Mouse (Mus musculus) ES-Bruce4 (cell line): ENCODE measurements around the gene Hspa12a. TPM values are rescaled to one million over a fixed set of nuclear protein-coding genes. Genes with fewer than 3 reads are reported as not detected.

Source experiments
- H3K27ac ChIP-seq: 2 replicates; pipeline ENCODE4 v1.5.1; 2012; ENCODE audit warnings: low read length, inconsistent platforms; ENCODE audit not compliant: insufficient read depth
- H3K27me3 ChIP-seq: 2 replicates; pipeline ENCODE4 v1.6.1; 2012; ENCODE audit warnings: mild to moderate bottlenecking, low read length, inconsistent platforms; ENCODE audit not compliant: control insufficient read depth, poor library complexity, insufficient read depth, severe bottlenecking
- H3K36me3 ChIP-seq: 2 replicates; pipeline ENCODE4 v1.6.1; 2012; ENCODE audit warnings: inconsistent platforms, mild to moderate bottlenecking, low read length, moderate library complexity; ENCODE audit not compliant: control insufficient read depth, poor library complexity, insufficient read depth, severe bottlenecking
- H3K4me1 ChIP-seq: one replicate; pipeline ENCODE4 v1.8.1; 2011; ENCODE audit warnings: low read length; ENCODE audit not compliant: control insufficient read depth, insufficient read depth
- H3K4me3 ChIP-seq: 2 replicates; pipeline ENCODE4 v1.5.1; 2011; ENCODE audit warnings: low read depth, mild to moderate bottlenecking, low read length
- H3K9ac ChIP-seq: 2 replicates; pipeline ENCODE4 v1.6.1; 2012; ENCODE audit warnings: low read depth, mild to moderate bottlenecking, inconsistent platforms; ENCODE audit not compliant: poor library complexity, severe bottlenecking
- H3K9me3 ChIP-seq: replicated peaks from 2 replicates; pipeline ENCODE4 v1.6.1; 2012; ENCODE audit warnings: mild to moderate bottlenecking, low read length, inconsistent platforms; ENCODE audit not compliant: control insufficient read depth, poor library complexity, insufficient read depth, severe bottlenecking
- CTCF ChIP-seq: IDR thresholded peaks from one replicate; pipeline ENCODE4 v1.8.1; 2011; ENCODE audit warnings: low read depth, low read length
- EP300 ChIP-seq: IDR thresholded peaks from 2 replicates; pipeline ENCODE4 v1.6.1; 2011; ENCODE audit warnings: low read depth, low read length; ENCODE audit not compliant: insufficient read depth
- POLR2A ChIP-seq: IDR thresholded peaks from one replicate; pipeline ENCODE4 v1.8.1; 2011; ENCODE audit warnings: low read length; ENCODE audit not compliant: insufficient read depth
- polyA plus RNA-seq: library from polyadenylated mRNA; stranded (reverse); fragments of >200 nt; gene quantifications from 2 replicates; pipeline ENCODE4 v1.2.4, GENCODE M21; 2011; ENCODE audit warnings: low read depth; ENCODE audit not compliant: missing spikeins, insufficient read depth, insufficient read length

Hspa12a gene
- polyA plus RNA-seq, 1 experiment, result 6.8 TPM

DNA sequence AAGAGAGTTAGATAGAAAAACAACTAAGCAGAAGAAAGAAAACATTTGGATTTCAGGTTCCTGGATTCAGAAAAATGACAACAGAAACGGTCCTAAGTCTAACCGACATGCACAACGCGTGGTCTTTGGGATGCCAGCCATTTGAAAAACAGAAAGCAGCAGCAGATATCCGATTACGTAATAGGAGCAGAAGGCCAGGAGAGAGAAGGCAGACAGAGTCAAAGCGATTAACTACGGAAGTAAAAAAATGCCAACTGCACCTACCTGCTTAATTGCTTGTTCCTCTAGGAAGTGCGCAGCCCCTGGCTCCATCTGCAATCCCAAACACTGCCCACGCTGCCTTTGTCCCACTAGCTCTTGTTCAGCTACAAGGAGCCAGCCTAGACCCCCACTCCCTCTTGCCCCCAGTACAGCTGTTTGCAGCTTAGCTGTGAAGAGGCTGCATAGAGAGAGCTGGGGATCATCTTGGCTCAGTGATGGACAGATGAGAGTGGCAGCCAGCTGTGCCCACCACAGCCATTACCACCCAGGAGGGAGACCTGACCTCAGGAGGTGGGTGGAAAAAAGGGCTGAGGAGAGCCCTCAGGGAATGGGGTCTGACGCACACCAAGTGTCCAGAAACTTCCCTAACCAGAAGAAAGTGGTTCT, 31.9 kb upstream of the Hspa12a start:
- peaks cover 2% of the 10 kb centered on the region for H3K4me1 ChIP-seq
- H3K9me3 ChIP-seq, result no peaks in the 10 kb centered on the region
- no peak overlapping the region for H3K4me3 ChIP-seq
- H3K27me3 ChIP-seq, result no peaks in the 10 kb centered on the region
- no peak overlapping the region for H3K9ac ChIP-seq
- H3K36me3 ChIP-seq, result no peaks in the 10 kb centered on the region
- no peak overlapping the region for H3K27ac ChIP-seq
- no peak for TF ChIP-seq POLR2A
- no peak for TF ChIP-seq CTCF
- TF ChIP-seq EP300, result no peak

DNA sequence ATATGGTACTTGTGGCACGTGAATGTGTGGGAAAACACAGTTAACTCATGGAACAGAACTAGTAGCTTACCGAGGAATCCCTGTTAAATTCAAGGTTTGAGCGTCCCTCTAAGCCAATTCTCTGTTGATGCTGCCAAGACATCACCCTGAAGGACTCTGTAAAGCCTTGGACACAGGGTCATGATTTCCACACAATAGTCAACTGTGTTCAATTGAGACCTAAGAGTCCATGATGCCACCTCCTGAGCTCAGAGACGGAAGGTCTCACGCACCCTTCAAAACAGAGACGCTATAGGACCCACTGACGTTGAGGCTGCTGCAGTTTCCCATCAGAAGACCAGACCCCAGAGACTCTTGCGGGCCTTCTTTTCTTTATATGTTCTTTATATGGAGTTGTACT, 30.7 kb upstream of the Hspa12a start:
- no peak overlapping the region for H3K9ac ChIP-seq
- H3K4me1 ChIP-seq, result peaks cover 2% of the 10 kb centered on the region
- no peak for TF ChIP-seq EP300
- TF ChIP-seq CTCF, result no peak
- no peak for TF ChIP-seq POLR2A
- no peaks in the 10 kb centered on the region for H3K27me3 ChIP-seq
- no peak overlapping the region for H3K4me3 ChIP-seq
- no peaks in the 10 kb centered on the region for H3K36me3 ChIP-seq
- no peak overlapping the region for H3K27ac ChIP-seq
- no peaks in the 10 kb centered on the region for H3K9me3 ChIP-seq

DNA sequence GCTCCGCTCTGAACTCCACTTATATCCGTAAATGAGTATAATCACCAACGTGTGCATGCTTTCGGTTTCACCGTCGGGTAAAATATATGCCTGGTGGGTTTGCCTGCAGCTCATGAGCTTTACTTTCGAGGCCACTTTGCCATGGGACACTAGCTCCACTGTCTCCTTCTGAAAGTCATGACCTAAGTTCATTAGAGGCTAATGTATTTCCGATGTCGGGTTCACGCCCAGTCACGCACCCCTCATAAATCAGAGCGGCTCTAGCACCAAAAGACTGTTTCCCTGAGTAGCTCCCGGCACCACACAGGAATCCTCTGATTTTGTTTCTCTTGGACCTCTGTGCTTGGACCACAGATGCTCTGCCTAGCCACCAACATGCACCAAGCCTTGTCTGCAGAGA, 27.4 kb upstream of the Hspa12a start:
- TF ChIP-seq CTCF (no peak), EP300 (no peak), POLR2A (no peak)
- Histone ChIP-seq H3K9me3 (no peaks in the 10 kb centered on the region), H3K4me3 (no peak overlapping the region), H3K27ac (no peak overlapping the region), H3K9ac (no peak overlapping the region), H3K4me1 (no peaks in the 10 kb centered on the region), H3K36me3 (no peaks in the 10 kb centered on the region), H3K27me3 (no peaks in the 10 kb centered on the region)

DNA sequence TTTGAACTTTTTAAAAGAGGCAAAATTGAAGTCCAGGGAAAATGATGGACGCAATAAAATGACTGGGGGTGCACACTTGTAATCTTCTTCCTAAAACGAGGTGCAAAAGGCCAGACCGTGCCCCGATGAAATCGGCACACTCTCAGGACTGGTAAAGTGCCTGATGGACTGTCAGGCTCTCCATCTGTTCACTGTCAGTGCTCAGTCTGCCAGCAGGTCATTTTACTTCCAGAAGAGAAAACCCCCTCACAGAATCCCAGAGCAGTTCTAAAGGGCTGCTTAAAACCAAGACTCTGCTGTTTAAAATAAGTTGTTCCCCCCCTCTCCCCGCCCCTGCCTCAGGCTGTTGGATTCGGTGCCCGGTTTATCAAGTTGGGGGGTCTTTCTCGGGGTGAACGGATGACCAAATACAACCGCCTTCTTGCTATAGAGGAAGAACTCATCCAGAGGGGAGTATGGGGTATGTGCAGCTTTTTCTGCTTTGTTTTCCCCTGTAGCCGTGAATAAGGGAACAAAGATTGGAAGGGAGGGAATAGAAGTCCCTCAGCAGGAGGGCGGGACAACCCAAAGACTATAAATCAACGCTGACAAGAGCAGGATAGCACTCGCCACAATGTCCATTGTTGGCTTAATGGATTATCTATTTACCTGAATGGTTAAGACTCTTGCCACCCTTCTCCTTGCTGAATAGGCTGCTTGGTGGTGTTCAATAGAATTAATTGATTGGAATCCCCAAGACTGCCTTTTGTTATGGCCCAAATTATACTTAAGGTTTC, 25.5 kb upstream of the Hspa12a start:
- Histone ChIP-seq H3K27me3 (no peaks in the 10 kb centered on the region), H3K27ac (no peak overlapping the region), H3K4me1 (no peaks in the 10 kb centered on the region), H3K9me3 (no peaks in the 10 kb centered on the region), H3K36me3 (no peaks in the 10 kb centered on the region), H3K4me3 (no peak overlapping the region), H3K9ac (no peak overlapping the region)
- TF ChIP-seq CTCF (no peak), EP300 (no peak), POLR2A (no peak)

DNA sequence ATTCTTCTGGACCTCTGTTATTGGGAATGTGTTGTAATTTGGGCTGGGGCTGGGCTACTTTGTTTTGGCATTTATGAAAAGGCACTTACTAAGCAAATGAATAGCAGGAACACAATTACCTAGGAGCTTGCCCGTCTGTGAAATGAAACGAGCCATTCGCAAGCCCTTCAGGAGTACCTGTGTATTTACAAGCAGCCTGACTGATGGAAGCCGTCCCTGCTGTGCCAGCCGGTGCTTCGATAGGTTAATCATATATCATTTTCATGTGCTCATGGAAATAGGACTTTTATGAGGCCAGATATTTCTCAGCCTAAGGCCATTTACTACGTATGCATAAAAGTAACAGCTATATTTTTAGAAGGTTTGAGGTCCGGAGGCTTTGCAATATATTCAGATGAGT, 19.6 kb upstream of the Hspa12a start:
- H3K4me1 ChIP-seq, result no peaks in the 10 kb centered on the region
- no peak overlapping the region for H3K27ac ChIP-seq
- no peak overlapping the region for H3K9ac ChIP-seq
- no peak for TF ChIP-seq EP300
- TF ChIP-seq CTCF, result no peak
- TF ChIP-seq POLR2A, result no peak
- H3K27me3 ChIP-seq, result no peaks in the 10 kb centered on the region
- no peaks in the 10 kb centered on the region for H3K9me3 ChIP-seq
- H3K36me3 ChIP-seq, result no peaks in the 10 kb centered on the region
- H3K4me3 ChIP-seq, result no peak overlapping the region

DNA sequence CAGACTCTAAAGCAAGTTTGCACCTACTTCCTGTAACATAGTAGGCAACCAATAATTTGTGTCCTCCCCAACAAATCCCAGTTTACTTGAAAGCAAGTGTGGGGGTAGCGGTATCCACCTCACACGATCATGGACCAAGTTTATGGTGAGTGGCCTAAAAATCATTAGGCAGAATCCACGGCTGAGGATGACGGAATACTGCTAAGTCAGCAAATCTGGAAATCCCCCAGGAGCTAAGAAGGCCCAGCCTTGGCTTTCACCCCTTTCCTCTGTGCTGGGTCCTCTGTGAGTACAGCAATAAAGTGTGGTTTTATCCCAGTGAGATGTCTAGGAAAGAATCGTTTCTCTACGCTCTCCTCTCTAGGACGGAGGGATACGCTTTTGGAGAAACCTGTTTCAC, 11.3 kb upstream of the Hspa12a start:
- Histone ChIP-seq H3K4me1 (no peaks in the 10 kb centered on the region), H3K27me3 (no peaks in the 10 kb centered on the region), H3K36me3 (no peaks in the 10 kb centered on the region), H3K27ac (no peak overlapping the region), H3K9ac (no peak overlapping the region), H3K9me3 (no peaks in the 10 kb centered on the region), H3K4me3 (no peak overlapping the region)
- TF ChIP-seq POLR2A, result no peak
- no peak for TF ChIP-seq EP300
- TF ChIP-seq CTCF, result no peak
